Mouse (Mus musculus) bone marrow, adult 2 months (tissue): ENCODE data around the gene Arhgap18.

Experiments used
- CTCF ChIP-seq: fragments of 200-500 bp; IDR thresholded peaks from 2 replicates; pipeline ENCODE4 v1.5.1; 2011; ENCODE audit warnings: low read length, control low read depth; ENCODE audit not compliant: control insufficient read depth, insufficient read depth
- POLR2A ChIP-seq: fragments of 200-500 bp; IDR thresholded peaks from 2 replicates; pipeline ENCODE4 v1.6.1; 2011; ENCODE audit warnings: low read depth, mild to moderate bottlenecking, control low read depth, low read length, borderline replicate concordance; ENCODE audit not compliant: control insufficient read depth

DNA sequence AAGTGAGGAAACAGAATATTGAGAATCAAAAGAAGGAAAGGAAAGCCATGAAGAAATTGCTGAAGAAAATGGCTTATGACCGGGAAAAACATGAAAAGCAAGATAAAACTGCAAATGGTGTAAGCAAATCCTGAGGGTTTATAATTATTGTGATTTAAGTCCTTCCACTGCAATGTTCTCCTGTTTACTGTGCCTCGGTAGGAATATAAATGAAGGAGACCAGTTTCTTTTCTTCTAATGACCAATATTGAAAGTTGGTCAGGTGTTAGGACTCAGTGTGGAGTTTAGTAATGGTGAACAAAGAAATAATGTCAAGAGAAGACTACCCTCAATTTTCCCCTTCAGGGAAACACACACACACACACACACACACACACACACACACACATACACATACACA lies 136.5 kb downstream of the Arhgap18 start:
- TF ChIP-seq POLR2A = no peak
- TF ChIP-seq CTCF = no peak
